In genomic region chr2:160804794-160805527, GRCm38 (mm10) we compare ENCODE assay signal across 10 mouse cellular contexts.
A peak's percentile ranks its signal among the peaks of the same experiment; 100 is the strongest.
DNase-seq lines count a peak whose midpoint lies in the region; ATAC-seq and TF ChIP-seq lines count a peak whose summit lies in the region.
"Had no signal": no experiment of that assay in that cellular context is flagged by ENCODE, and none has a peak within 500 bp of the region (broad histone marks: within the 10 kb centered on the region; RNA-seq: fewer than 3 reads in every experiment).

No protein-coding gene starts in this region.

- 52% methylated on average over 4 of the region's 4 CpGs for WGBS in hindbrain, embryonic 16.5 days
- WGBS in hindbrain, embryonic 14.5 days: 46% methylated on average over 4 of the region's 4 CpGs

- H3K9me3 ChIP-seq in hindbrain, embryonic 16.5 days (ENCODE audit: control insufficient read depth, low read length): no peaks in the 10 kb centered on the region
- no peaks in the 10 kb centered on the region for H3K9me3 ChIP-seq in hindbrain, embryonic 14.5 days (ENCODE audit: control insufficient read depth, low read length)
- H3K9me3 ChIP-seq: limb, embryonic 13.5 days had no signal

- CTCF ChIA-PET in Patski (lab: Charles Lee): interaction anchor here (0.7 to 2.3 kb wide), 3 partner anchors 14 to 80 kb away, joined by 3 to 11 read pairs (median 3); no protein-coding TSS in a partner anchor

- POLR2A ChIA-PET in Patski (lab: Charles Lee): interaction anchor here (0.6 to 1.5 kb wide), 4 partner anchors 13 to 68 kb away, joined by 3 read pairs; partner anchors contain the start of gene Zhx3

- no peak for TF ChIP-seq CTCF in Patski (IDR thresholded peaks at IDR 0.05)

- no peaks in the 10 kb centered on the region for H3K27me3 ChIP-seq in hindbrain, embryonic 16.5 days (replicated peaks; ENCODE audit: control insufficient read depth, insufficient read depth, low read length)
- H3K27me3 ChIP-seq in hindbrain, embryonic 14.5 days (ENCODE audit: control insufficient read depth, insufficient read depth, low read length): no peaks in the 10 kb centered on the region
- no peaks in the 10 kb centered on the region for H3K27me3 ChIP-seq in Patski
- H3K27me3 ChIP-seq: limb, embryonic 13.5 days had no signal

- H3K4me2 ChIP-seq in hindbrain, embryonic 16.5 days (ENCODE audit: low read length): no peak overlapping the region
- no peak overlapping the region for H3K4me2 ChIP-seq in hindbrain, embryonic 14.5 days (replicated peaks)
- H3K4me2 ChIP-seq: limb, embryonic 13.5 days had no signal

- no peaks in the 10 kb centered on the region for H3K36me3 ChIP-seq in hindbrain, embryonic 16.5 days (ENCODE audit: control insufficient read depth, insufficient read depth, low read length)
- no peaks in the 10 kb centered on the region for H3K36me3 ChIP-seq in hindbrain, embryonic 14.5 days (replicated peaks; ENCODE audit: control insufficient read depth, insufficient read depth)
- H3K36me3 ChIP-seq: limb, embryonic 13.5 days had no signal

- in situ Hi-C loops in Patski (cut with MboI; ENCODE audit: low pct_unique_long_range_greater_than_20kb): no loop called here

- no peak for DNase-seq in hindbrain, embryonic 14.5 days (ENCODE audit: low spot score)
- no peak for DNase-seq in Patski (ENCODE audit: low read depth, low spot score)
- peak; percentile 32 for DNase-seq in embryo, embryonic 10.5 days (ENCODE audit: low spot score)
- peak; percentile 63 to 88 for DNase-seq in kidney, postnatal 25 days
- DNase-seq in c-Kit-positive CD71-positive TER-119-positive erythroid progenitor cells, embryonic 14.5 days (ENCODE audit: low spot score): no peak
- DNase-seq in natural killer cell, adult 2 months (ENCODE audit: low spot score in 2 of 2): no peak
- no peak for DNase-seq in thymus, postnatal 4 days
- DNase-seq: right cerebral cortex, postnatal 25 days had no signal

- H3K4me1 ChIP-seq in hindbrain, embryonic 16.5 days (ENCODE audit: control insufficient read depth, insufficient read depth, low read depth, low read length): no peaks in the 10 kb centered on the region; the same call in 1 of the 2 replicates
- no peaks in the 10 kb centered on the region for H3K4me1 ChIP-seq in hindbrain, embryonic 14.5 days (replicated peaks; ENCODE audit: control insufficient read depth, insufficient read depth, low read length)

- H3K27ac ChIP-seq in hindbrain, embryonic 16.5 days (ENCODE audit: low read depth, low read length): peak overlapping the region; percentile 66; the same call in 1 of the 2 replicates
- no peak overlapping the region for H3K27ac ChIP-seq in hindbrain, embryonic 14.5 days
- H3K27ac ChIP-seq: limb, embryonic 13.5 days had no signal

- ATAC-seq in hindbrain, embryonic 16.5 days: no peak
- no peak for ATAC-seq in hindbrain, embryonic 14.5 days (ENCODE audit: low FRiP score)
- ATAC-seq in Patski: peak; percentile 69

- no peak overlapping the region for H3K9ac ChIP-seq in hindbrain, embryonic 16.5 days (ENCODE audit: low read depth, low read length)
- H3K9ac ChIP-seq in hindbrain, embryonic 14.5 days: no peak overlapping the region
- H3K9ac ChIP-seq: limb, embryonic 13.5 days had no signal

- no peak overlapping the region for H3K4me3 ChIP-seq in hindbrain, embryonic 16.5 days (ENCODE audit: low read length)
- H3K4me3 ChIP-seq in hindbrain, embryonic 14.5 days (replicated peaks; ENCODE audit: low read length): no peak overlapping the region
- H3K4me3 ChIP-seq: limb, embryonic 13.5 days had no signal

Comparison
In these comparisons a context has a peak if more than half of its experiments do, and no peak if none do; other contexts are left out.
1. DNase-seq: peak in embryo, embryonic 10.5 days (single experiment) and kidney, postnatal 25 days (2 of 2); none in hindbrain, embryonic 14.5 days (single experiment), Patski (single experiment), c-Kit-positive CD71-positive TER-119-positive erythroid progenitor cells, embryonic 14.5 days (single experiment), natural killer cell, adult 2 months (0 of 2) and thymus, postnatal 4 days (single experiment).